Mouse (Mus musculus) embryo, embryonic 9.5 days (tissue): ENCODE data around the gene Pidd1.
A peak's percentile ranks its signal among the peaks of the same experiment; 100 is the strongest.

Experiments used
- DNase-seq: peaks from one replicate; pipeline ENCODE4 v3.0.0-alpha.2; 2017; ENCODE audit errors: extremely low spot score

Gene Pidd1

GRCm38 (mm10) chr7:141472763-141473162, 28.9 kb upstream of the Pidd1 start:
- DNase-seq, result no peak

- DNase-seq, result no peak
Observed at GRCm38 (mm10) chr7:141472226-141472625, 28.4 kb upstream of the Pidd1 start.

GRCm38 (mm10) chr7:141471236-141471635, 27.4 kb upstream of the Pidd1 start:
- no peak for DNase-seq

GRCm38 (mm10) chr7:141470637-141470944, 26.8 kb upstream of the Pidd1 start:
- DNase-seq, result no peak

GRCm38 (mm10) chr7:141469901-141470636, 26.2 kb upstream of the Pidd1 start:
- no peak for DNase-seq

GRCm38 (mm10) chr7:141469352-141469751, 25.5 kb upstream of the Pidd1 start:
- no peak for DNase-seq

GRCm38 (mm10) chr7:141468522-141469211, 24.8 kb upstream of the Pidd1 start:
- DNase-seq, result peak; percentile 76

GRCm38 (mm10) chr7:141468164-141468521, 24.3 kb upstream of the Pidd1 start:
- no peak for DNase-seq

- peak; percentile 88 for DNase-seq
Observed at GRCm38 (mm10) chr7:141467230-141468030, 23.6 kb upstream of the Pidd1 start, which contains the start of gene Cd151. TSS of gene Cd151 (plus strand) at chr7:141467392.

GRCm38 (mm10) chr7:141466607-141467148, 22.9 kb upstream of the Pidd1 start:
- DNase-seq, result no peak

GRCm38 (mm10) chr7:141466045-141466394, 22.2 kb upstream of the Pidd1 start:
- DNase-seq, result no peak

- DNase-seq, result no peak
Observed at GRCm38 (mm10) chr7:141465388-141466044, 21.7 kb upstream of the Pidd1 start.

GRCm38 (mm10) chr7:141464603-141465201, 20.9 kb upstream of the Pidd1 start:
- DNase-seq, result no peak

- no peak for DNase-seq
Observed at GRCm38 (mm10) chr7:141463824-141464602, 20.2 kb upstream of the Pidd1 start.

GRCm38 (mm10) chr7:141462333-141462821, 18.6 kb upstream of the Pidd1 start:
- no peak for DNase-seq

GRCm38 (mm10) chr7:141461521-141462332, 17.9 kb upstream of the Pidd1 start:
- DNase-seq, result no peak

- no peak for DNase-seq
Observed at GRCm38 (mm10) chr7:141460391-141461113, 16.7 kb upstream of the Pidd1 start, which contains the start of gene Cracr2b. TSS of gene Cracr2b (plus strand) at chr7:141461094.

- DNase-seq, result no peak
Observed at GRCm38 (mm10) chr7:141460001-141460390, 16.2 kb upstream of the Pidd1 start.

GRCm38 (mm10) chr7:141459301-141459711, 15.5 kb upstream of the Pidd1 start:
- no peak for DNase-seq
